Mouse (Mus musculus) CH12.LX (cell line): Measurements from ENCODE around the gene Krt12. TPM values are rescaled to one million over a fixed set of nuclear protein-coding genes. Genes with fewer than 3 reads are reported as not detected.
A peak's percentile ranks its signal among the peaks of the same experiment; 100 is the strongest.

ENCODE experiments used
- DNase-seq: peaks from one replicate; pipeline ENCODE4 v3.0.0-alpha.2; 2013; ENCODE audit errors: extremely low read depth
- H3K27ac ChIP-seq: 2 replicates; pipeline ENCODE4 v1.5.1; 2012; ENCODE audit warnings: low read depth, mild to moderate bottlenecking, control low read depth, moderate library complexity; ENCODE audit not compliant: insufficient read depth
- H3K27me3 ChIP-seq: replicated peaks from 2 replicates; pipeline ENCODE3; 2012; ENCODE audit warnings: inconsistent platforms
- H3K36me3 ChIP-seq, 2 experiments: replicated peaks in 1 of 2; 2 replicates each; pipeline versions ENCODE3 to v1.6.1; 2012; ENCODE audit warnings: inconsistent platforms in 1 of 2, low read length in 1 of 2, mild to moderate bottlenecking in 1 of 2, mixed read lengths in 1 of 2, moderate library complexity in 1 of 2; ENCODE audit not compliant: control insufficient read depth in 1 of 2, insufficient read depth in 1 of 2
- H3K4me1 ChIP-seq, 2 experiments: 2 replicates each; pipeline ENCODE4 v1.6.1; 2012; ENCODE audit warnings: inconsistent platforms in 1 of 2, moderate library complexity in 1 of 2; ENCODE audit not compliant: insufficient read depth in 2 of 2, control insufficient read depth in 1 of 2
- H3K4me2 ChIP-seq: 2 replicates; pipeline ENCODE4 v1.6.1; 2012; ENCODE audit warnings: low read depth, mild to moderate bottlenecking, control low read depth; ENCODE audit not compliant: poor library complexity, insufficient read depth, severe bottlenecking
- H3K4me3 ChIP-seq, 3 experiments: fragments of 150-350 bp in 1 of 3; sonication (generic) in 1 of 3; replicated peaks in 1 of 3; 2 replicates each; pipeline versions ENCODE3 to v1.5.1; 2011 to 2012; ENCODE audit warnings: low read depth in 2 of 3, low read length in 2 of 3, mild to moderate bottlenecking in 2 of 3, moderate library complexity in 2 of 3, control low read depth in 1 of 3, improper control_type of control experiment in 1 of 3, inconsistent platforms in 1 of 3, mixed read lengths in 1 of 3; ENCODE audit not compliant: poor library complexity in 1 of 3
- H3K79me2 ChIP-seq: replicated peaks from 2 replicates; pipeline ENCODE4 v1.6.1; 2012; ENCODE audit warnings: mild to moderate bottlenecking, moderate library complexity; ENCODE audit not compliant: control insufficient read depth, poor library complexity, insufficient read depth, severe bottlenecking; ENCODE audit errors: extremely low read depth
- H3K9ac ChIP-seq: 2 replicates; pipeline ENCODE4 v1.6.1; 2012; ENCODE audit warnings: low read depth, mild to moderate bottlenecking, control low read depth, moderate library complexity; ENCODE audit not compliant: insufficient read depth
- H3K9me3 ChIP-seq: replicated peaks from 2 replicates; pipeline ENCODE3; 2012; ENCODE audit warnings: low read length, inconsistent platforms, mixed read lengths
- BHLHE40 ChIP-seq: IDR thresholded peaks from 2 replicates; pipeline ENCODE4 v1.6.1; 2011; ENCODE audit warnings: mild to moderate bottlenecking, low read depth, low read length, improper control_type of control experiment
- CHD2 ChIP-seq: IDR thresholded peaks from 2 replicates; pipeline ENCODE4 v1.6.1; 2011; ENCODE audit warnings: low read length, improper control_type of control experiment
- CTCF ChIP-seq, 2 experiments: IDR thresholded peaks in 1 of 2; conservative IDR thresholded peaks in 1 of 2; 2 replicates each; pipeline ENCODE4 v1.5.1; 2011 to 2012; ENCODE audit warnings: low read depth in 2 of 2, low read length in 2 of 2, improper control_type of control experiment in 1 of 2, inconsistent platforms in 1 of 2, mild to moderate bottlenecking in 1 of 2, moderate library complexity in 1 of 2
- E2F4 ChIP-seq: IDR thresholded peaks from 2 replicates; pipeline ENCODE4 v1.6.1; 2011; ENCODE audit warnings: low read depth, low read length, improper control_type of control experiment; ENCODE audit not compliant: insufficient replicate concordance
- ELF1 ChIP-seq: IDR thresholded peaks from 2 replicates; pipeline ENCODE4 v1.6.1; 2014; ENCODE audit warnings: low read depth, mild to moderate bottlenecking, inconsistent platforms, low read length, improper control_type of control experiment
- EP300 ChIP-seq: IDR thresholded peaks from 2 replicates; pipeline ENCODE4 v1.6.1; 2011; ENCODE audit warnings: low read length, improper control_type of control experiment
- ETS1 ChIP-seq: conservative IDR thresholded peaks from 2 replicates; pipeline ENCODE4 v1.6.1; 2012; ENCODE audit warnings: low read depth, mild to moderate bottlenecking, inconsistent platforms, low read length, improper control_type of control experiment, moderate library complexity
- GABPA ChIP-seq: IDR thresholded peaks from 2 replicates; pipeline ENCODE4 v1.6.1; 2012; ENCODE audit warnings: low read depth, low read length, improper control_type of control experiment, inconsistent platforms; ENCODE audit not compliant: insufficient replicate concordance
- HCFC1 ChIP-seq: IDR thresholded peaks from 2 replicates; pipeline ENCODE4 v1.6.1; 2012; ENCODE audit warnings: low read depth, mild to moderate bottlenecking, inconsistent platforms, low read length, improper control_type of control experiment
- IRF4 ChIP-seq: IDR thresholded peaks from 2 replicates; pipeline ENCODE4 v1.6.1; 2014; ENCODE audit warnings: low read depth, mild to moderate bottlenecking, inconsistent platforms, low read length, improper control_type of control experiment
- JUN ChIP-seq: IDR thresholded peaks from 2 replicates; pipeline ENCODE4 v1.6.1; 2011; ENCODE audit warnings: low read depth, mild to moderate bottlenecking, low read length, improper control_type of control experiment, moderate library complexity; ENCODE audit not compliant: insufficient read depth
- JUND ChIP-seq: conservative IDR thresholded peaks from 2 replicates; pipeline ENCODE4 v1.6.1; 2011; ENCODE audit warnings: low read depth, low read length, improper control_type of control experiment
- KAT2A ChIP-seq: IDR thresholded peaks from 2 replicates; pipeline ENCODE4 v1.6.1; 2012; ENCODE audit warnings: low read length, improper control_type of control experiment, inconsistent platforms; ENCODE audit not compliant: insufficient replicate concordance
- MAFK ChIP-seq: IDR thresholded peaks from 2 replicates; pipeline ENCODE4 v1.6.1; 2011; ENCODE audit warnings: low read length, improper control_type of control experiment; ENCODE audit not compliant: insufficient replicate concordance
- MAX ChIP-seq: IDR thresholded peaks from 2 replicates; pipeline ENCODE4 v1.6.1; 2011; ENCODE audit warnings: low read length, improper control_type of control experiment
- MAZ ChIP-seq: IDR thresholded peaks from 2 replicates; pipeline ENCODE4 v1.6.1; 2012; ENCODE audit warnings: low read depth, mild to moderate bottlenecking, inconsistent platforms, low read length, improper control_type of control experiment, moderate library complexity
- MEF2A ChIP-seq: IDR thresholded peaks from 2 replicates; pipeline ENCODE4 v1.6.1; 2014; ENCODE audit warnings: low read depth, mild to moderate bottlenecking, inconsistent platforms, low read length, improper control_type of control experiment, borderline replicate concordance
- MXI1 ChIP-seq: IDR thresholded peaks from 2 replicates; pipeline ENCODE4 v1.6.1; 2011; ENCODE audit warnings: mild to moderate bottlenecking, low read depth, low read length, improper control_type of control experiment
- NELFE ChIP-seq: IDR thresholded peaks from 2 replicates; pipeline ENCODE4 v1.6.1; 2011; ENCODE audit warnings: low read depth, low read length, improper control_type of control experiment
- NRF1 ChIP-seq: IDR thresholded peaks from 2 replicates; pipeline ENCODE4 v1.6.1; 2014; ENCODE audit warnings: low read depth, mild to moderate bottlenecking, inconsistent platforms, low read length, improper control_type of control experiment, moderate library complexity
- PAX5 ChIP-seq: IDR thresholded peaks from 2 replicates; pipeline ENCODE4 v1.6.1; 2012; ENCODE audit warnings: low read length, inconsistent platforms, mixed read lengths
- POLR2A ChIP-seq: IDR thresholded peaks from 2 replicates; pipeline ENCODE4 v1.6.1; 2011; ENCODE audit warnings: low read depth, mild to moderate bottlenecking, improper control_type of control experiment, low read length
- POLR2AphosphoS2 ChIP-seq: IDR thresholded peaks from 2 replicates; pipeline ENCODE4 v1.6.1; 2011; ENCODE audit warnings: low read depth, low read length, improper control_type of control experiment
- RAD21 ChIP-seq: IDR thresholded peaks from 2 replicates; pipeline ENCODE4 v1.6.1; 2011; ENCODE audit warnings: low read depth, mild to moderate bottlenecking, low read length, improper control_type of control experiment, moderate library complexity
- RCOR1 ChIP-seq: conservative IDR thresholded peaks from 2 replicates; pipeline ENCODE4 v1.6.1; 2012; ENCODE audit warnings: low read depth, mild to moderate bottlenecking, inconsistent platforms, low read length, improper control_type of control experiment
- SIN3A ChIP-seq: IDR thresholded peaks from 2 replicates; pipeline ENCODE4 v1.6.1; 2012; ENCODE audit warnings: low read length, improper control_type of control experiment, inconsistent platforms
- SMC3 ChIP-seq: IDR thresholded peaks from 2 replicates; pipeline ENCODE4 v1.6.1; 2011; ENCODE audit warnings: low read depth, low read length, improper control_type of control experiment
- TBP ChIP-seq: conservative IDR thresholded peaks from 2 replicates; pipeline ENCODE4 v1.6.1; 2011; ENCODE audit warnings: low read depth, low read length, improper control_type of control experiment
- TCF12 ChIP-seq: IDR thresholded peaks from 2 replicates; pipeline ENCODE4 v1.6.1; 2014; ENCODE audit warnings: low read depth, mild to moderate bottlenecking, inconsistent platforms, low read length, improper control_type of control experiment
- UBTF ChIP-seq: IDR thresholded peaks from 2 replicates; pipeline ENCODE4 v1.6.1; 2012; ENCODE audit warnings: low read depth, mild to moderate bottlenecking, inconsistent platforms, low read length, improper control_type of control experiment, moderate library complexity
- USF1 ChIP-seq: IDR thresholded peaks from 2 replicates; pipeline ENCODE4 v1.6.1; 2014; ENCODE audit warnings: low read depth, mild to moderate bottlenecking, inconsistent platforms, low read length, improper control_type of control experiment
- USF2 ChIP-seq: conservative IDR thresholded peaks from 2 replicates; pipeline ENCODE4 v1.6.1; 2011; ENCODE audit warnings: low read depth, low read length, improper control_type of control experiment
- ZC3H11A ChIP-seq: IDR thresholded peaks from 2 replicates; pipeline ENCODE4 v1.6.1; 2012; ENCODE audit warnings: low read depth, mild to moderate bottlenecking, inconsistent platforms, low read length, improper control_type of control experiment
- ZKSCAN1 ChIP-seq: IDR thresholded peaks from 2 replicates; pipeline ENCODE4 v1.6.1; 2012; ENCODE audit warnings: low read depth, inconsistent platforms, low read length, improper control_type of control experiment, borderline replicate concordance
- ZNF384 ChIP-seq: IDR thresholded peaks from 2 replicates; pipeline ENCODE4 v1.6.1; 2012; ENCODE audit warnings: low read depth, low read length, improper control_type of control experiment, inconsistent platforms
- dilution Hi-C: fragments of 300-500 bp; cut with MboI; formaldehyde crosslinking; loops from 2 replicates; pipeline ENCODE4 v1.14.3; 2020; ENCODE audit warnings: low sequenced_read_pairs; ENCODE audit not compliant: extremely low pct_unique_long_range_greater_than_20kb, extremely low pct_ligation_motif_present
- in situ Hi-C: fragments of 300-500 bp; cut with MboI; formaldehyde crosslinking; loops from 3 replicates; pipeline ENCODE4 v1.14.3; 2019; ENCODE audit warnings: low sequenced_read_pairs, low pct_ligation_motif_present, low pct_unique_long_range_greater_than_20kb, mixed read lengths
- polyA plus RNA-seq: library from polyadenylated mRNA; unstranded; fragments of >175 nt; gene quantifications from 2 replicates; pipeline ENCODE4 v1.2.1, GENCODE M21; 2012; ENCODE audit warnings: low read depth; ENCODE audit not compliant: insufficient read length
- total RNA-seq, 2 experiments: library from RNA; depleted of rRNA; stranded (reverse); fragments of 300-350 nt in 1 of 2; fragments of >200 nt in 1 of 2; gene quantifications; 2 replicates each; pipeline ENCODE4 v1.2.3; 2012 to 2014

Krt12 gene
- total and polyA plus RNA-seq, 3 experiments: not detected

DNA sequence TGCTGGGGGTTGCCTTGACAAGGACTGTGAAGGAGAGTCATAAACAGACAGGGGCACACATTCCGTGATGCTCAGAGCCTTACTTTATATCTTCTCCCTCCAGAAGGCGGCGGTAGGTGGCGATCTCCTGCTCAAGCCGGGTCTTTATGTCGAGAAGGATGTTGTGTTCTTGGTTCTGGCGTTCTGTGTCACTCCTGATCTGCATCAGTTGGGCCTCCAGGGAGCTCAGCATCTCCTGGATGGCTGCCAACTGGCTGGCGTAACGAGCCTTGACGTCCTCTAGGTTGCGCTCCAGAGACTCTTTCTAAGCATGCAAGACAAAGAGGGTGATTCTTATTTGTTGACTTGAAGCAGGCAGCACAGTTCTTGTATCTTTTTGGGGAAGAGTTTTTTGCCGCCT lies 8.6 kb upstream of the Krt12 start:
- in situ Hi-C loops: no loop called here
- Histone ChIP-seq H3K4me1 (peaks cover 0 to 2% of the 10 kb centered on the region in 2 experiments; a peak in 1 of 4 replicates), H3K79me2 (no peaks in the 10 kb centered on the region)
- peak; percentile 38; the same call in 1 of the 2 replicates for TF ChIP-seq NELFE
- TF ChIP-seq ZKSCAN1: no peak
- TF ChIP-seq E2F4: no peak
- TF ChIP-seq KAT2A: no peak
- 0 out of 2 replicates have a peak, but pooled peaks have one; percentile 20 for TF ChIP-seq TCF12
- TF ChIP-seq JUND: no peak
- TF ChIP-seq RCOR1: no peak
- TF ChIP-seq IRF4: peak; percentile 71
- TF ChIP-seq MAZ: no peak
- TF ChIP-seq ZNF384: 0 out of 2 replicates have a peak, but pooled peaks have one; percentile 7
- TF ChIP-seq USF2: no peak
- no peak for TF ChIP-seq ELF1
- no peak for TF ChIP-seq JUN
- TF ChIP-seq POLR2AphosphoS2: no peak
- TF ChIP-seq CTCF (conservative IDR thresholded peaks at IDR 0.05 in 1 of 2, IDR thresholded peaks at IDR 0.05 in 1 of 2; ENCODE audit: low read depth in 2 of 2, low read length in 2 of 2): peak in 1 of 2 experiments; percentile 65; a peak in 2 of 4 replicates
- TF ChIP-seq POLR2A: no peak
- TF ChIP-seq MEF2A: no peak
- TF ChIP-seq HCFC1: no peak
- TF ChIP-seq CHD2: no peak
- no peak for TF ChIP-seq MAFK
- no peak for TF ChIP-seq TBP
- no peak; the same call in none of the 2 replicates for TF ChIP-seq RAD21
- no peak for TF ChIP-seq USF1
- no peak for TF ChIP-seq NRF1
- TF ChIP-seq EP300: no peak
- TF ChIP-seq MXI1: no peak
- no peak for TF ChIP-seq MAX
- peak; percentile 52 for TF ChIP-seq SMC3
- TF ChIP-seq SIN3A: no peak
- no peak for TF ChIP-seq ZC3H11A
- TF ChIP-seq ETS1: no peak
- peak; percentile 22; the same call in 1 of the 2 replicates for TF ChIP-seq BHLHE40
- no peak for TF ChIP-seq GABPA
- no peak for TF ChIP-seq PAX5
- no peak for TF ChIP-seq UBTF
- TF ChIP-seq, all 38 proteins: peak for 7
- Histone ChIP-seq H3K4me3 (no peak overlapping the region), H3K27ac (no peak overlapping the region), H3K27me3 (peaks cover 88% of the 10 kb centered on the region), H3K9me3 (no peaks in the 10 kb centered on the region), H3K36me3 (no peaks in the 10 kb centered on the region), H3K4me2 (no peak overlapping the region), H3K9ac (no peak overlapping the region)
- peak; percentile 65 for DNase-seq
- dilution Hi-C loops: no loop called here
